Mouse (Mus musculus): ENCODE data around the gene Ccdc130.

- TF ChIP-seq POLR2A (IDR thresholded peaks at IDR 0.05; ENCODE audit: control insufficient read depth in 1 of 2, insufficient read depth in 1 of 2, low read depth in 1 of 2, low read length in 2 of 2, poor library complexity in 1 of 2) (no peak), GABPA (IDR thresholded peaks at IDR 0.05; ENCODE audit: low read depth, low read length) (no peak), GATA1 (IDR thresholded peaks at IDR 0.05; ENCODE audit: low read depth, low read length) (no peak)
Measured at GRCm38 (mm10) chr8:84211202-84211601, 59.0 kb downstream of the Ccdc130 start.

Measured in MEL (cell line).